Mouse (Mus musculus): ENCODE data around the gene Psmb2.
A peak's percentile ranks its signal among the peaks of the same experiment; 100 is the strongest.

Gene Psmb2

DNA sequence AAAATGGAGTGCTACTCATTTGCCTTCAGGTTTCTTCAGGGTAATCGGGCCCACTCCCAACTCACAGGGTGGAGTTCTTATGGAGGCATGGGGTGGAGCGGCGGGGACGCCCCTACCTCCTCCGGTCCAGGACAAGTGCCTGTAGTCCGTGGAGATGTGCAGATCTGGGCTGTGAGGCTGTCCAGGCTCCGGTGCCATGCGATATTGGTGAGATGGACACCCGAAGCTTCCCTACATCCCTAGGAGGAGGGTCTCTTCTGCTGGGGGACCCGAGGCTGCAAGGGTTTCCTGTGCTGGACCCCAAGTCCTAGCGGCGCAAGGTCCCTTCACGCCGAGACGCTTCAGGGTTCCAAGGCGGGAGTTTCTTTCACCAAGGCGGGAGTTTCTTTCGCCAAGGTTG is 54.7 kb downstream of the Psmb2 start:
- DNase-seq (ENCODE audit: low read depth, low spot score), result no peak

DNA sequence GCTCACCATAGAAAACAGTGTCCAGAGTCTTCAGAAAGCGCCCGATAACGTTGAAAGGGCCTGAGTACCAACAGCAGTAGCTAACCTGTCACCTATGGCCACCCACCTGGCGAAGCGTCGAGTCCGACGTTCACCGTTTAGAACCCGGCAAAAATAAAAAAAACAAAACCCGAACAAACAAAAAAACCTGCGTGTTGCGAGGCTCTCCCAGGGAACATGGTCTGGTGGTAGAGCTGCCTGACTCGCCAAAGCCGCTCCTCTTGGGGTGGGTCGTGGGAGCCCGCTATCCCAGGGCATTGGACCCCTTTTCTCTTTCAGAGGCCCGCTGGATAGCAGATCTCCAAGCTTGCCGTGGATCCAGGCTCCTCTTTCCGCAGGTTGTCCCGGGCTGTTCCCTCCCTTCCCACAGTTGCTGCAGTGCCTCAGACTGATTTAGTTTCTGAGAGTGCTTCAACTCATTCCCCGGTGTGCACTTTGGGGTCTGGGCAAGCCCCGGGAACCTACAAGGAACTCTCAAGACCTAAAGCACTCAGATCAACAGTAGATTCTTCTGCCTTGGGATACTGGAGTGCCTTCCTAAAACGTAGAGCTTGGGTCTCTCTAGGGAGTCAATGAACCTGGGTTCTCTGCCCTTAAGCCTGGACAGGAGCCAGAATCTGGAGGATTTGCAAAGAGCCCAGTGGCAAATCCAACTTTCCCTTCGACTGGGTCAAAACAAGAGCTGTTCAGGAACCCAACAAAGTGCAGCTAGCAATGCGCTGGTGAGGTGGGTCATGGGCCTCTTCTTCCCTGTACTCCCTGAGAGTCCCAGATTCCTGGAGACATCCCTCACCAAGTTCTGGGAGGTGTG is 55.3 kb downstream of the Psmb2 start:
- no peak for DNase-seq (ENCODE audit: low read depth, low spot score)

DNA sequence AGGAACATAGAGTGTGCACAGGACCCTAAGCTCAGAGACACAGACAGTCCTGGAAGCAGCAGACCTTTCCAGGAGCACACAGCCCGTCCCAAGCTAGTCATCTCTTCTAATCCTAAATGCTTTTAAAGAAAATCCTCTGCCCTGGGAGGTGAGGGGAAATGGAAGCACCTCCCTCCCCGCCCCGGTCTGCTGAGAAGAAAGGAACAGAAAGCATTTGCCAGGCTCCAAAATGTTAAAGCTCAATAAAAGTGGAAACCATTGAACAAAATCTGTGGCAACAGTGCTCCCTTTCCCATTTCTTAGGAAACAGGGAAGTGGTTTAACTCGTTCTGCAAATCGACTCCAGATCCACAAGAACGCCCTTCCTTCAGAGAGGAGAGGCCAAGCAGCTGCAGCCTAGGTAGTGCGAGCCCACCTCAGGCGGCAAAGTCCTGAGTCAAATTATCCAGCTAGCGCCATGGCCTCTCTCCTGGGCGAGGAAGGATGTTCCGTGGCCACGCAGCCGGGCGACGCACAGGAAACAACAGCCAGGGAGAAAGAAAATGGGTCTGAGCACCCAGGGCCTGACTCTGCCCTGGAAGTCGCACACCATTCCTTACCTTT is 56.7 kb downstream of the Psmb2 start:
- DNase-seq (ENCODE audit: low read depth, low spot score), result no peak

DNA sequence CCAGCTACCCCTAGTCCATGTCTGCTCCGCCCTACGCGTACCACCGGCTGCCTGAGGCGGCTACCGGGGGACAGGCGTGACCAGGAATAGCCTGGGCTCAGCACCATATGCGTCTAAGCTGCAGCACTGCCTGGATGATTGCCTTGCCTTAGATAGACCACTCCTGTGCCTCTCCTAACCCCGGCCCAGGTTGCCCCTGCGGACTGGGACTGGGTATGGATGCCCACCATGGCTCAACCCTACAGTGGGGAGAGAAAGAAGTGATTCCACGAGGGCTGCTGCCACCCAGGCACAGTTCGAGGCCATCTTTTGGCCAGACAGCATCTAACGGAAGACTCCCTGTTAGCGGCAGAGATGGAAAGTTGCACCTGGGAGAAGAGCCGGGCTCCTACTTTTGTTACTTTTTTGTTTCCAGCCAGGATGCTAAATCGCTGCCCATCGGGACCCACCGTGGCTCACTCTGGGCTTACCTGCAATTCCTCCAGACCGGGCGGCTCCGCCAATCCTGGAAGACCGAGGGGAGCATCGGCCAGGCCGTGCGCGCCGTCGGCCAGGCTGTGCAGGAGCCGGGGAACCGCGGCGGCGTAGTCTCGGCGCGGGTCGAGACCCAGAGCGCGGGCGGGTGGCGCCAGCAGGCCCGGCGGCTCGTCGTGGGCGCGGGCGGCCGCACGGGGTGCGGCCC is 57.4 kb downstream of the Psmb2 start:
- DNase-seq (ENCODE audit: low read depth, low spot score), result no peak

DNA sequence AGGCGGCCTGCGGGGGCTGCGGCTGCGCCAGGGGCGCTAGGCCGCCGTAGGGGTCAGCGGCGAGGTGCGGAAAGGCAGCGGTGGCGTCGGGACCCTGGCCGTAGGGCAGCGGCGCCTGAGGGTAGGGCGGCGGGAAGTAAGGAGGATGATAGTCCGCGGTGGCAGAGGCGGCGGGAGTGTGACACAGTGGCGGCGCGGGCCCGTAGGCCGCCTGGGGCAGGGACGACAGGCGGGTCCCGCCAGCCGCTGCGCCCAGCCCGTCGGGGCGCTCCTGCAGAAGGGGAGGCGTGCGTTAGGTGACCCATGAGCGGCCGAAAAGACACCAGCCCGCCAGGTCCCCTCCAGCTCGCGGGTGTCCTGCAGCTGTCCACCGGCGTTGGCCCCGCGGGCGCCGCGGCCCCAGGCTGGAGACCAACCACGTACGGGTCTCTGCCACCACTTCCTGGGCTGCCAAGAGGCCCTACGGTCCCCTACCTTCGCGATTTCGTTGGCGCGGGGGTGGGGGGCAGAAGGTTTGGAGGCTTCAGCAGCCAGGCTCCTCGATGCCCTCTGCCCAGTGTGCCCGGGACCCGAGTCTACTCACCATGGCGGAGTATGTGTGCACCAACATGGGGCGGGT is 58.1 kb downstream of the Psmb2 start:
- DNase-seq (ENCODE audit: low read depth, low spot score), result no peak

DNA sequence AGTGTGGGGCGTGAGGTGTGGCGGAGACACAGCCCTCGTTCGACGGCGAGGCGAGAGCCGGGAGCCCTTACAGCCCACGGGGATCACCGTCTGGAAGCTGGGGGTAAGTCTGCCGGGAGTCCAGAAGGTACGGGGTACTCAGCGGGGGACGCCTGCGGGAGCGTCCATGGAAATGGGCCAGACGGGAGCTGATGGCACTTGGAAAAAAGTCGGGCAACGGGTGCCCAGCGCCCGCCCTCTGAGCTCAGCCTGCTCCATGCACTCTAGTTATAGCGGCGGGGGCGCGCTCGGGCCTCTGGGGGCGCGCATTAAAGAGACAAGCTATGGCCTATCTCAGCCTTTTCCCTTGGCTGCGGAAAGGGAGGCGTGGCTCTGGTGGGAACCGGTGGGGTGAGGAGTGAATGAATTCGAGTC is 58.6 kb downstream of the Psmb2 start, which contains the start of gene Tfap2e:
TSS of gene Tfap2e (minus strand) at position 240 of the 414 bp plus-strand sequence.
- DNase-seq (ENCODE audit: low read depth, low spot score), result no peak

DNA sequence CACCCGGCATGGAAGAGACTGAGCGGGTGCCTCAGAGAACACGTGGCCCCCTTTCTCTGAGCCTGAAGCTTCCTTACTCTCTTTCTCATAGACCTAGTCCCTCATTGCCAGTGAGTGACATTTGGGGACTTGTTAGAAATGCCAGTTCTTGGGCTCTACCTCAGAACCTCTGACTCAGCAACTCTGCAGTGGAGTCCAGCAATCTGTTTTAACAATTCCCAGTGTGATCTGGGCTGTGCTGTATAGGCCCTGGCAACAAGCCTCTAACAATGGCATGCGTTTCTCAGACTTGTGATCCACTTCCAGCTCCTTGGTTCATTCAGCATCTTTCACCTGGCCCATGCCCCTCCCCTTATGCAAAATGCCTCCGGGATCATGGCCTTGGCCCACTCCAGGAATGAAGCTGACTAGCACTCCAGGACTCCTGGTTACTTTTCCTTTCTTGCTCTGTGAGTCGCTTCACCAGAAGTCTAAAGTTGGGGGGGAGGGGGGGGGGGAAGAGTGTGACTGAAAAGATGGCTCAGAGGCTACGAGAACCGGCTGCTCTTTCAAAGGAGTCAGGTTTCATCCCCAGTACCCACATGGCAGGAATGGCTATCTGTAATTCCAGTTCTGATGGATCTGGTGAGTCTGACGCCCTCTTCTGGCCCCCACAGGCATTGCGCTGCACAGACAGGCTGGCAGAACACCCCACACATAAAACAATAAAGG is 62.7 kb downstream of the Psmb2 start:
- peak; percentile 23 for DNase-seq (ENCODE audit: low read depth, low spot score)

DNA sequence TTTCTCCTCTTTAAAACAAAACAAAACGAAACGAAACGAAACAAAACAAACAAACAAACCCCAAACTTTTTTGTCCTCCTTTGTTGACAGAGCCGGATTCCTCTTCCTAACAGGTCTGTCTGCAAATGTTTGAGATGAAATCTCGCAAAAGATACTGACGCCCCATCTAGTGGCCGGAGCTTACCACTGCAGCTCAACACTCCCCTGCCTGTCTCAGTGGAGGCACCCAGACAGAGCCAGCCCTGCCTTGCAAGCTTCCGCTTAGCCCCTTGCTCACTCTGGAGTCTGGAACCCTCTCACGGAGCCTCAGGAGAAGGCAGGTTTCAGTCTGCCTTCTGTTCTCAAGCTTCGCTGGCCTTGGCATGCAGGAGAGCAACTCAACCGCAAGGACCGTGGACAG is 64.0 kb downstream of the Psmb2 start:
- peak; percentile 80 for DNase-seq (ENCODE audit: low read depth, low spot score)

DNA sequence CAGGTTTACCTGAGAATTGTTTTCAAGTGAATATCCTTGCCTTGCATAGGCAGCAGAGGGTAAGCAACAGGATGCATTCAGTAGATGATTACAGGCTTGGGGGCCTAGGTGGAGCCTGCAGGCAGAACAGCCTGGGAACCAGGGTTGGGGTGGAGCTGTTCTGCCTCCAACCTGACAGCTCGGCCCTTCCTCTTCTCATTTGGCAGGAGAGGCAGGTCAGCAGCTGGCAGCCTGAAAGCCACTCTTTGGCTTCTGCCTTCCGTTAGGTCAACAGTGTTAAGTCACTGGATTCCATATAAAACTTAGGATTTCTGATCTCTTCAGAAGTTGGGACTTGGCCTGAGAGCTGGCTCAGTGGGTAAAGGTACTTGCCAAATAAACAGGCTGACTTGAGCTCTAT is 65.5 kb downstream of the Psmb2 start:
- no peak for DNase-seq (ENCODE audit: low read depth, low spot score)

DNA sequence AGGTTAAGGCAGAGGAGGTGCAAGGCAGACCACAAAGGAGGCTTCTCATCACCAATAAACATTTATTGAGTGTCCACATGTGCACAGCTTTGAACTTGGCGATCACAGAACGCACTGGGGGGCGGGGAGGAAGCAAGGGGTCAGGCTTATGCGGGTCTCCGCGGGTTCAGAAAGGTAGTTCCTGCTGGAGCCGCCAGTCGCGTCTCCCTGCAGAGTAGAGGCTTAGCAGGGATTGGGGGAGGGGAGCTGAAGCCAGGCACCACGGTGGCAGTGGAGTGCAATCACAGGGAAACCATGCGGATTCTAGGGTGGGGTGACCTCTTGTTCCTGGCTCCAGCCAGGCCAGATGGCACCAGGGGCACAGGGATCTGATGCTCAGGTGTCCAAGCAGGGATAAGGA is 66.3 kb downstream of the Psmb2 start:
- DNase-seq (ENCODE audit: low read depth, low spot score), result no peak

DNA sequence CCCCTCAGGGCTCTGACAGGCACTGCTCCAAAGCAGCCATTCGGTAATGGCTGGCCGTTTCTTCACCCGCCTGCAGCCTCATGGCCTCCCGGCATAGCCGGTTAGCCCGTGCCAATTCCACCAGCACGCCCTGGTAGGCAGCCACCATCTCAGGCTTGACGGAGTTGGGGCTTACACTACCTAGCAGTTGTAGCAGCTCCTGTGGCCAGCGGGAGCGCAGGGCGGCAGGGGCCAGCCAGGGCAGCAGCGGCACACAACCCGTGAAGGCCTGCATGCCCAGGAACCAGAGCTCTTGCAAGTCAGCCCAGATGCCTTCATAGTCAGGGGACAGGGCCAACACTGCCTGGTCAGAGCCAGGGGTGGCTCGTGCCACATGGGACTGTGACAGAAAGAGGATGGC is 67.4 kb downstream of the Psmb2 start:
- no peak for DNase-seq (ENCODE audit: low read depth, low spot score)

DNA sequence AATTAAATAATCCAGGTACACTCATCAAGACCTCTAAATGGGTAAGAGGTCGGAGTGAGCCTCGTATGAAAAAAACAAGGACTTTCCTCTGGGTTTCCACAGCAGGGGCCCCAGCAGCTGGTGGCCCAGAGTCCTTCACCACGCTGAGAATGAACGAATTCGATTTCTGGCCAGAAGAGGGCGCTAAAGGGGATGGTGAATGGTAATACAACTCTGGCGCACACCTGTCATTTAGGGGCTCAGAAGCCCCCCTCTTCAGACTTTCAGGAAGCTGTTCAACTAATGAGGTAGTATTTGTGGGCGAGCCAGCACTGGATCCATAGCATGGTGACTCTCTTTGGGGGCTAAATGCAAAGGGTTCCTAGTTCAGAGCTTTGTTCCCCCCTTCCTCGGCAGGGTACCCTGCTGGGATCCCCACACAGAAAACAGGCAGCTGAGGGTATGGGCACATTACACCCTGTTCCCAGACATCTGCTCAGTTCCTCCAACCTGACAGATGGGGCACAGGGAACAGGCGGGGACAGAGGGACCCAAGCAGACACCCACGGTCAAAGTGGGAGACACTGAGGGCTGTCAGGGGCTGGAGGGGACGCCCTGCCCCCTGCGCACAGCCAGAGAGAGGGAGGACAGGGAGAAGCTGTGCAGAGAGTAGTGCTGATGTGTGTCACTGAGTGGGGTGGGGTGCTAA is 68.2 kb downstream of the Psmb2 start:
- peak; percentile 59 for DNase-seq (ENCODE audit: low read depth, low spot score)

DNA sequence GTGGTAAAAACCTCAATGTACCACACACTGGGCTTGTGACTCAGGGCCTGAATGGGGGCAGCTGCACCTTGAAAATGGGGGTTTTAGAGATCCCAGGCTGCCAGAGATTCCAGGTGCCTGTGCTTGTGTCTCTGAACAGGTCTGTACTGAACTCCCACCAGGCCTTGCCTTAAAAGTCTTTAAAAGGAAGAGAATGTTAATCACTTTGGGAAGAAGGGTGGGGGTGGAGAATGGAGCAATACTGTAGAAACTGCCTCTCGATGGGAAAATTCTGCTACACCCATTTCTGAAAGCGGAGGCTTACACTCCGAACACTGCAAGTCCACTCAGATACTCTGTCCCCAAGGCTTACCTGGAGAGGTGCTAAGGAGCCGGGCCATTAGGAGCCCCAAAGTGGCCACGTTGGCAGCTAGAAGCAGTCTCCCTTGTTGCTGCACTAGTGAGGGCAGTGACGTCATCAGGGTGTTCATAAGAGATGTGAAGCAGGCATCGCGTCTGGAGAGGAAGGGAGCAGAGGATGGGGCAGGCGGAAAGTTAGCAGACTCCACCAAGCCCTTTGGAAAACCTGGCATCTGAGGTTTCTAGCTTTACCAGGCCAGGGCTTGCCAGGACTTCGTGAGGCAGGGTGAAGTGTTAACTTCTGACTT is 68.9 kb downstream of the Psmb2 start:
- DNase-seq (ENCODE audit: low read depth, low spot score), result no peak

DNA sequence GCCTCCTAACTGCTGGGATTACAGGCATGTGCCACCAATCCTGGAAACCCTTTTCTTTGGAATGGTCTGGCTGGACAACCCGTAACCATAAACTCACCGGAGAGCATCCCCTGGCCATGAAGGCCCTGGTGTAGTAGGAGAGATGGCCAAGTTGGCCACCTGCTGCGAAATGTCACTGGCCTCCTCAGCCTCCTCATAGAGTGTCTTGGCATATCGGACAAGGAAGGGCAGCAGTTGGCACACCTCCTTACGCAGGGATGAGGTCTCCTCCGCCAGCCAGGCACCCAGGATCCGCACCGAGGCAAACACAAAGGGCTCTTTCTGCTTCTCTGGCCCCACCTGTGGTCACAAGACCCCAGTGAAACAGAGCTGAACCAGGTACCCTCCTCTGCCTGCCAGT is 71.0 kb downstream of the Psmb2 start:
- no peak for DNase-seq (ENCODE audit: low read depth, low spot score)

DNA sequence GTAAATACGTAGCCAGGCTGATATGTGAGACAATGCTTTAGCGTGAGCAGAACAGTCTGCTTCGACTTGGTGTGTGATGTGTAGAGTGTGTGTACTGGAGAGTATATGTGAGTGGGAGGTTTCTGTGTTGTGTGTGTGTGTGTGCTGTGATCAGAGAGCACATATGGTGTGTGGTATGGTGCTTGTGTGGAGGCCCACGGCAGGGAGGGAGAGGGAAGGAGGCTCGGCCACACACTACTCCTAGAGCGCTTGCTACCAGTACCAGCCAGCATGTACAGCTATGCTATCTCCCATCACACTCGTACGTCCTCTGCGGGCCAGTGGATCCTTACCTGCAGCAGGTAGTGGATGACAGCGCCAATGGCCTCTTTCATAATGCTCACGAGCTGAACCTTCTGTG is 72.1 kb downstream of the Psmb2 start:
- DNase-seq (ENCODE audit: low read depth, low spot score), result no peak

DNA sequence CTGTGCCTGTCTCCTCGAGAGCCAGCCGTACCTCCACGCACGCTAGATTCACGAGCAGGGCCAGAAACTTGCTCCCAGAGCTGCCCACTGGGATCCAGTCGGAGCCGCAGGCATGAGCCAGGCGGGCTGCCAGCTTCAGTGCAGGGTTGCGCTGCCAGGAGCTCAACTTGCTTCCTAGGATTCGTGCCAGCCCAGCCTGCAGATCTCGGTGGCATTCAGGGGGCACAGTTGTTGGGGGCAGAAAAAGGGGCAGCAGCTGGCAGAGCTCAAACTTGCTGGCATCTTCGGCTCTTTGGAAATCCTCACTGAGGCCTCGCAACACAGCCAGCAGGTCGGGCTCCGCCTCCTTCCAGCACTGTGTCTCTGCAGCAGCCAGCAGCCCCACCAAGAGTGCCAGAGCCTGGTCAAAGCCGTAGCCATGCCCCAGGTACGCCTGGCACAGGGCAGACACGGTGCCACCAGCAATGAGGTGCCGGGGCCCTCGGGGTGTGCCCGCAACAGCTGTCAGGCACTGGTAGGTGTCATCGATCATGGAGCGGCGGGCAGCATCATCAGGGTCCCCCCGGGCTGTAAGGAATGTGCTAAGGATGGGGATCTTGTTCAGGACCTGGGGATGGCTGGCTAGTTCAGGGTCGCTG is 72.7 kb downstream of the Psmb2 start:
- no peak for DNase-seq (ENCODE audit: low read depth, low spot score)

DNA sequence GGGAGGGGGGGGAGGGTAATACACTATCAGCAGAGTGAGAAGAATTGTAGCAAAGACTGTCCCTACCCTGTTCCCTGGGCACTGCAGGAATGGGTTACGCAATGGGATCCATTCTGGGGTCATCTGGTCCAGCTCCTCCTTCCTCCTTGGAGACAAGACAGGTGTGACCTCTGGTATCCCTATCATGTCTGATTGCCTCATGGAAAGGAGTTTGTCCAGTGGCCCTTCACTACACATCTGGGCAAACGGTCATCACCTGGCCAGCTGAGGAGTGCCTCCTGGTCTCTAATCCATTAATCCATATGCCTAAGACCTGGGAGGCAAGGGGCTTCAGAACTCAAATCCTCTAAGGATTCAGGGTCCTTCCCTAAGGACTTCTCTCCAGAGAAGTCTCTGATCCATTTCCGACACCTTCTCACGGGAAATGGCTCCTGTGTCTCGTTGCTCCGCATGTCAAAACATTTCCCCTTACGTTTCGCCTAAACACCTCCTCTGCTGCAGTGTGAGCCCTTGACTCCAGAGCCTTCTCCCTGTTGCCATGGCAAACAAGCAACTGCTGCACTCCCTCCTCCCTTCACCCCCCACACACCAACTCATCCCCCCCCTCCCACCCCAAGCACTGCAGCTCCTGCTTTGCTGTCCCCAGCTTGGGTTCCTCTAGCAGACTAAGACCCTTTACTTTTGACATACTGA is 73.6 kb downstream of the Psmb2 start:
- DNase-seq (ENCODE audit: low read depth, low spot score), result no peak

DNA sequence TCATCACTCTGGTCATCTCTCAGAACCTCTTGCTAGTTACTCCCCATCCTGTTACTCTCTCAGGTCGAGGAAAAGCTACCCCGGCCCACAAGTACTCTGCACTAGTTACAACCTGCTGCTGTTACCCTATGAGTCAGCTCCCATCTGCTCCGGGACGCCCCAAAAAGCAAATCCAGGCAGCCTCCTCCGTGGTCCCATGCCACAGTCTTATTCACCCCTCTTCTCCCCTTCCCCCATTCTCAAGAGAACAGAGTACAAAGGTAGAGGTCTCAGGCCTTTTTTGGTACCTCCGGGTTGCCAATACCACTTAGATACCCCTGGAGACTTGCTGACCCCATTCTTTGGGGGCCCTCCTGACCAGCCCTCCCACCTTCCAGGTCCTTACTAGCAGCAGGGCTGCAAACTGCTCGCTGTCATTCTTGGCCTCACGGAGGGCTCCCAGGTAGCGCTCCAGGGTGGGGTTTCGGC is 74.2 kb downstream of the Psmb2 start:
- no peak for DNase-seq (ENCODE audit: low read depth, low spot score)

DNA sequence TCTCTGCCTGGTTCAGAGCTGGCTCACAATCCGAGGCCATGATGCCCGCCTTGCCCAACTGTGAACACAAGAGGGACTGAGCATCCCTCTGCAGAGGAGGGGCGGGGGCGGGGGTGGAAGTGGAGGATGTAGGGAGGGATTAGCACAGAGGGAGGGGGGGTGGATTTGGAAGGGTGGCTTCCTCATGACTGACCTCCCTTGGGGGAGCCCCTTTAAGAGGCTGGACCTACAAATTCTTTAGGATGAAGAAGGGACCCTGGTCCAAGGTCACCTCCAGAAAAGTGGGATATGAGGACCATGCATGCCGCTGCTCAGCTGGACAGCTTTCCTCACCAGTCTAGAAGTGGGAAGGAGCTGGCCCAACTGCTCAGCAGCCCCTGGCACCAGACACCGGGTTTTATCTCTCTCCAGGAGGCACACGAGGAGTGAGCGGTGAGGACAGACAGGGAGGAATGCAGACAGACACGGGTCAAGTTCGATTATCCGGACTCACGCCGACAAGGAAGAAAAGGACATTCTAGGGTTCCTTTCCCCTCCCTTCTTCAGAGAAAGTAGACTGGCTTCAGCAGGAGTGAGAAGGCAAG is 74.7 kb downstream of the Psmb2 start:
- no peak for DNase-seq (ENCODE audit: low read depth, low spot score)
